Mouse (Mus musculus): ENCODE results near the gene Ptpn7. TPM values are rescaled to one million over a fixed set of nuclear protein-coding genes. Genes with fewer than 3 reads are reported as not detected.

The Ptpn7 gene
- polyA plus RNA-seq, 1 experiment from 2014 or later, result 25.1 TPM

- Histone ChIP-seq H3K27ac (peak overlapping the region; percentile 97), H3K4me3 (ENCODE audit: inconsistent target) (peak overlapping the region; percentile 59), H3K79me2 (ENCODE audit: inconsistent target) (peaks cover 27% of the 10 kb centered on the region), H3K36me3 (ENCODE audit: inconsistent target) (peaks cover 14% of the 10 kb centered on the region)
- WGBS (ENCODE audit: missing documents), result 24% methylated on average over 10 of the region's 10 CpGs
Observed at GRCm38 (mm10) chr1:135133678-135134435, 1.4 kb downstream of the Ptpn7 start.

GRCm38 (mm10) chr1:135135111-135135787 lies 2.7 kb downstream of the Ptpn7 start:
- Histone ChIP-seq H3K4me3 (ENCODE audit: inconsistent target) (no peak overlapping the region), H3K36me3 (ENCODE audit: inconsistent target) (peaks cover 28% of the 10 kb centered on the region), H3K79me2 (ENCODE audit: inconsistent target) (peaks cover 27% of the 10 kb centered on the region), H3K27ac (no peak overlapping the region)
- WGBS (ENCODE audit: missing documents), result 44% methylated on average over 8 of the region's 8 CpGs

GRCm38 (mm10) chr1:135136500-135136899 lies 4.0 kb downstream of the Ptpn7 start:
- peaks cover 37% of the 10 kb centered on the region for H3K36me3 ChIP-seq (ENCODE audit: inconsistent target)
- WGBS (ENCODE audit: missing documents), result 14% methylated on average over 1 of the region's 1 CpGs
- H3K4me3 ChIP-seq (ENCODE audit: inconsistent target), result no peak overlapping the region

GRCm38 (mm10) chr1:135139906-135140305 lies 7.4 kb downstream of the Ptpn7 start:
- WGBS (ENCODE audit: missing documents), result 86% methylated on average over 2 of the region's 2 CpGs
- H3K36me3 ChIP-seq (ENCODE audit: inconsistent target), result peaks cover 66% of the 10 kb centered on the region
- no peak overlapping the region for H3K27ac ChIP-seq
- H3K4me3 ChIP-seq (ENCODE audit: inconsistent target), result no peak overlapping the region
- peaks cover 2% of the 10 kb centered on the region; the same call in 1 of the 2 replicates for H3K79me2 ChIP-seq (ENCODE audit: inconsistent target)

More at GRCm38 (mm10) chr1:135136500-135136899, 4.0 kb downstream of the Ptpn7 start:
- H3K27ac ChIP-seq, result no peak overlapping the region
- H3K79me2 ChIP-seq (ENCODE audit: inconsistent target), result peaks cover 27% of the 10 kb centered on the region

GRCm38 (mm10) chr1:135142452-135142851 lies 10.0 kb downstream of the Ptpn7 start:
- peaks cover 61% of the 10 kb centered on the region for H3K36me3 ChIP-seq (ENCODE audit: inconsistent target)
- H3K27ac ChIP-seq, result no peak overlapping the region

GRCm38 (mm10) chr1:135143940-135144339 lies 11.4 kb downstream of the Ptpn7 start:
- Histone ChIP-seq H3K79me2 (ENCODE audit: inconsistent target) (peaks cover 16% of the 10 kb centered on the region), H3K4me3 (ENCODE audit: inconsistent target) (no peak overlapping the region), H3K36me3 (ENCODE audit: inconsistent target) (peaks cover 51% of the 10 kb centered on the region; the same call in 1 of the 2 replicates), H3K27ac (no peak overlapping the region)
- 96% methylated on average over 2 of the region's 2 CpGs for WGBS (ENCODE audit: missing documents)

More at GRCm38 (mm10) chr1:135142452-135142851, 10.0 kb downstream of the Ptpn7 start:
- 92% methylated on average over 2 of the region's 2 CpGs for WGBS (ENCODE audit: missing documents)
- Histone ChIP-seq H3K4me3 (ENCODE audit: inconsistent target) (no peak overlapping the region), H3K79me2 (ENCODE audit: inconsistent target) (peaks cover 1% of the 10 kb centered on the region)

- Histone ChIP-seq H3K36me3 (ENCODE audit: inconsistent target) (peaks cover 33% of the 10 kb centered on the region; the same call in 1 of the 2 replicates), H3K79me2 (ENCODE audit: inconsistent target) (peaks cover 40% of the 10 kb centered on the region), H3K27ac (peak within 1 kb of the TSS; percentile 87), H3K4me3 (ENCODE audit: inconsistent target) (peak within 1 kb of the TSS; percentile 96)
- WGBS (ENCODE audit: missing documents), result 4% methylated on average over 77 of the region's 78 CpGs
Observed at GRCm38 (mm10) chr1:135146077-135146945, 13.8 kb downstream of the Ptpn7 start, which contains the start of gene Arl8a. TSS of gene Arl8a (plus strand) at chr1:135146824.

- WGBS (ENCODE audit: missing documents), result 1% methylated on average over 69 of the region's 69 CpGs
- Histone ChIP-seq H3K27ac (peak overlapping the region; percentile 87), H3K4me3 (ENCODE audit: inconsistent target) (peak overlapping the region; percentile 96), H3K79me2 (ENCODE audit: inconsistent target) (peaks cover 48% of the 10 kb centered on the region), H3K36me3 (ENCODE audit: inconsistent target) (peaks cover 35% of the 10 kb centered on the region; the same call in 1 of the 2 replicates)
Observed at GRCm38 (mm10) chr1:135146946-135147701, 14.6 kb downstream of the Ptpn7 start.

- WGBS (ENCODE audit: missing documents), result 2% methylated on average over 6 of the region's 7 CpGs
- peaks cover 36% of the 10 kb centered on the region; the same call in 1 of the 2 replicates for H3K36me3 ChIP-seq (ENCODE audit: inconsistent target)
- peak overlapping the region; percentile 87 for H3K27ac ChIP-seq
- H3K79me2 ChIP-seq (ENCODE audit: inconsistent target), result peaks cover 53% of the 10 kb centered on the region
- peak overlapping the region; percentile 96 for H3K4me3 ChIP-seq (ENCODE audit: inconsistent target)
Observed at GRCm38 (mm10) chr1:135147702-135148058, 15.2 kb downstream of the Ptpn7 start.

- peaks cover 61% of the 10 kb centered on the region for H3K79me2 ChIP-seq (ENCODE audit: inconsistent target)
- peak overlapping the region; percentile 87 for H3K27ac ChIP-seq
- peaks cover 28% of the 10 kb centered on the region; the same call in 1 of the 2 replicates for H3K36me3 ChIP-seq (ENCODE audit: inconsistent target)
- WGBS (ENCODE audit: missing documents), result 81% methylated on average over 4 of the region's 4 CpGs
- H3K4me3 ChIP-seq (ENCODE audit: inconsistent target), result peak overlapping the region; percentile 96
Observed at GRCm38 (mm10) chr1:135148476-135148875, 16.0 kb downstream of the Ptpn7 start.

- Histone ChIP-seq H3K79me2 (ENCODE audit: inconsistent target) (peaks cover 66% of the 10 kb centered on the region), H3K4me3 (ENCODE audit: inconsistent target) (peak overlapping the region; percentile 96), H3K27ac (0 out of 2 replicates have a peak overlapping the region, but pooled peaks have one; percentile 87), H3K36me3 (ENCODE audit: inconsistent target) (peaks cover 28% of the 10 kb centered on the region; the same call in 1 of the 2 replicates)
- 79% methylated on average over 5 of the region's 5 CpGs for WGBS (ENCODE audit: missing documents)
Observed at GRCm38 (mm10) chr1:135148996-135149395, 16.5 kb downstream of the Ptpn7 start.

GRCm38 (mm10) chr1:135154011-135154410 lies 21.5 kb downstream of the Ptpn7 start:
- H3K36me3 ChIP-seq (ENCODE audit: inconsistent target), result peaks cover 39% of the 10 kb centered on the region
- WGBS (ENCODE audit: missing documents), result 63% methylated on average over 13 of the region's 13 CpGs
- H3K79me2 ChIP-seq (ENCODE audit: inconsistent target), result peaks cover 58% of the 10 kb centered on the region
- no peak overlapping the region for H3K27ac ChIP-seq
- no peak overlapping the region for H3K4me3 ChIP-seq (ENCODE audit: inconsistent target)

- peaks cover 39% of the 10 kb centered on the region for H3K36me3 ChIP-seq (ENCODE audit: inconsistent target)
- peaks cover 53% of the 10 kb centered on the region for H3K79me2 ChIP-seq (ENCODE audit: inconsistent target)
- no peak overlapping the region for H3K4me3 ChIP-seq (ENCODE audit: inconsistent target)
- no peak overlapping the region for H3K27ac ChIP-seq
- WGBS (ENCODE audit: missing documents), result 18% methylated on average over 14 of the region's 14 CpGs
Observed at GRCm38 (mm10) chr1:135154411-135154959, 22.0 kb downstream of the Ptpn7 start.

All from macrophage (primary cell).